Mouse (Mus musculus) stomach, postnatal 0 days (tissue): ENCODE measurements around the gene Tnik. TPM values are rescaled to one million over a fixed set of nuclear protein-coding genes. Genes with fewer than 3 reads are reported as not detected.

Experiments used
- ATAC-seq: fragments of 200-750 bp; cut with Nextera tagmentation; 2 replicates; pipeline ENCODE4 v1.8.0; 2017; ENCODE audit not compliant: low FRiP score, low TSS enrichment
- DNase-seq: peaks from one replicate; pipeline ENCODE4 v3.0.0-alpha.2; 2016; ENCODE audit warnings: low spot score
- H3K27ac ChIP-seq: fragments of 300-500 bp; sonication (generic); replicated peaks from 2 replicates; pipeline ENCODE4 v1.5.1; 2014; ENCODE audit warnings: mild to moderate bottlenecking, control low read depth
- H3K27me3 ChIP-seq: fragments of 300-500 bp; sonication (generic); 2 replicates; pipeline ENCODE4 v1.6.1; 2014; ENCODE audit warnings: low read length; ENCODE audit not compliant: control insufficient read depth, insufficient read depth
- H3K36me3 ChIP-seq: fragments of 300-500 bp; sonication (generic); 2 replicates; pipeline ENCODE4 v1.6.1; 2014; ENCODE audit warnings: low read length, mixed read lengths; ENCODE audit not compliant: control insufficient read depth, insufficient read depth
- H3K4me1 ChIP-seq: fragments of 300-500 bp; sonication (generic); replicated peaks from 2 replicates; pipeline ENCODE4 v1.6.1; 2014; ENCODE audit warnings: antibody characterized with exemption; ENCODE audit not compliant: control insufficient read depth, insufficient read depth
- H3K4me2 ChIP-seq: fragments of 300-500 bp; sonication (generic); replicated peaks from 2 replicates; pipeline ENCODE4 v1.6.1; 2014; ENCODE audit warnings: low read depth, mild to moderate bottlenecking, control low read depth, moderate library complexity
- H3K4me3 ChIP-seq: fragments of 300-500 bp; sonication (generic); 2 replicates; pipeline ENCODE4 v1.5.1; 2014; ENCODE audit warnings: low read depth, low read length, control low read depth
- H3K9ac ChIP-seq: fragments of 300-500 bp; sonication (generic); 2 replicates; pipeline ENCODE4 v1.6.1; 2014; ENCODE audit warnings: mild to moderate bottlenecking, low read length, control low read depth, mixed read lengths
- H3K9me3 ChIP-seq: fragments of 300-500 bp; sonication (generic); 2 replicates; pipeline ENCODE4 v1.6.1; 2016; ENCODE audit warnings: low read length; ENCODE audit not compliant: control insufficient read depth
- CTCF ChIP-seq: IDR thresholded peaks from 2 replicates; pipeline ENCODE4 v1.5.1; 2016; ENCODE audit warnings: antibody characterized with exemption, low read depth, mild to moderate bottlenecking, moderate library complexity
- EP300 ChIP-seq: optimal IDR thresholded peaks from 2 replicates; pipeline ENCODE3; 2016; ENCODE audit warnings: antibody characterized with exemption
- WGBS: fragments of 180-500 bp; shearing (Covaris S2); extraction: QIAGEN DNeasy Blood & Tissue Kit; methylation state at CpG from one replicate; pipeline ENCODE4 v1.1.7; 2014; 5-methylcytosine and 5-hydroxymethylcytosine counted together
- polyA plus RNA-seq: library from polyadenylated mRNA; unstranded; fragments of >200 nt; fragmentation: Nextera tagmentation; extraction: Ambion mirVana; gene quantifications from 2 replicates; pipeline ENCODE4 v1.2.1, GENCODE M21; 2015

Tnik gene
- polyA plus RNA-seq, 1 experiment from 2014 or later = 4.6 TPM

GRCm38 (mm10) chr3:28255711-28256110 is 7.3 kb upstream of the Tnik start:
- Histone ChIP-seq H3K9ac (no peak overlapping the region), H3K27me3 (no peaks in the 10 kb centered on the region), H3K9me3 (no peaks in the 10 kb centered on the region), H3K4me2 (no peak overlapping the region), H3K4me1 (no peaks in the 10 kb centered on the region), H3K36me3 (no peaks in the 10 kb centered on the region), H3K27ac (no peak overlapping the region), H3K4me3 (no peak overlapping the region)
- DNase-seq = no peak
- no peak for ATAC-seq
- WGBS = 88% methylated on average over 7 of the region's 7 CpGs
- TF ChIP-seq CTCF = no peak
- TF ChIP-seq EP300 = no peak

- Histone ChIP-seq H3K4me3 (peak overlapping the region; percentile 73), H3K9me3 (no peaks in the 10 kb centered on the region), H3K4me2 (peak overlapping the region; percentile 67), H3K27me3 (no peaks in the 10 kb centered on the region), H3K27ac (peak overlapping the region; percentile 85), H3K9ac (peak overlapping the region; percentile 54), H3K4me1 (no peaks in the 10 kb centered on the region), H3K36me3 (no peaks in the 10 kb centered on the region)
- WGBS = under 1% methylated on average over 33 of the region's 33 CpGs
- ATAC-seq = peak; percentile 81
- peak; percentile 63 for DNase-seq
- TF ChIP-seq CTCF (no peak), EP300 (no peak)
These were observed 528 bp upstream of the Tnik start for GRCm38 (mm10) chr3:28262371-28263001.

DNA sequence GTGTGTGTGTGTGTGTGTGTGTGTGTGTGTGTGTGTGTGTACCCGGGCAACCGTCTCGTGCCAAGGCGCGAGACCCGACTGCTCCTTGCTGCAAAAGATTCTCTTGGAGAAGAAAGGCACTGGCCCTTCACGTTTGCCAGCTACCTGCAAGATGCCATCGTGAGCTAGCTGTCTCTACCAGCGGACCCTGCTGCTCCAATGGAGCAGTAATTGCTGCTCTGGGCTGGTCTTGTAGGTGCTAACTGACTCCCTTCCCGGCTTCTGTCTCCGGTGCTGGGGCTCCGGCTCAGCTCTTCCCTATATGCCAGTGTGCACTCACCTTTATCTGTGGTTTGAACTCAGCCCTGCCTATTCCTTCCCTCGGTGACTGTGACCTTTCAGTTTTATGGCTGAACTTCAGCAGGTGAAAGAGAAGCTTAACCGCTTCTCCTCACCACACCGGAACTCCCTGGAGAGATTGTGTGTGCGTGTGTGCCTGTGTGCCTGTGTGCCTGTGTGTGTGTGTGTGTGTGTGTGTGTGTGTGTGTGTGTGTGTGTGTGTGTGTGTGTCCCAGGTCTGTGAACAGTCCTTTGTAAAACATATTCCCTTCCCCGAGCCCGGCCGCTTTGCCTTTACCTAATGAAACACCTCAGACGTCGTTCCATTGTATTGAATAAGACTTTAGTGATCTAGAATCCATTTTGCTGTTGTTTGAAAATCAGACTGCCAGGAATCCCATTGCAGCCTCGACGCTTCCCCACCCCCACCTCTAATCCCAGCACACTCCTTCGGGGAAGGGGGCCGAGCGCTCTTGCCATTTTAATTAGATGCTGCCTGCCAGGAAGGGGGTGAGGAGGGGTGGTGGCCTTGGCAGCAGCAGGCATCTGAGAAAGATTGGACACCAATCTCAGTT is 1.2 kb downstream of the Tnik start:
- Histone ChIP-seq H3K4me2 (peak overlapping the region; percentile 67), H3K9me3 (no peaks in the 10 kb centered on the region), H3K27me3 (no peaks in the 10 kb centered on the region), H3K27ac (peak overlapping the region; percentile 85), H3K4me3 (peak overlapping the region; percentile 73), H3K9ac (peak overlapping the region; percentile 54), H3K4me1 (no peaks in the 10 kb centered on the region), H3K36me3 (no peaks in the 10 kb centered on the region)
- WGBS = 8% methylated on average over 26 of the region's 26 CpGs
- TF ChIP-seq CTCF = no peak
- TF ChIP-seq EP300 = no peak
- peak; percentile 46 for DNase-seq
- ATAC-seq = peak; percentile 63; the same call in 1 of the 2 replicates

GRCm38 (mm10) chr3:28264841-28265150 is 1.8 kb downstream of the Tnik start:
- Histone ChIP-seq H3K4me1 (no peaks in the 10 kb centered on the region), H3K4me3 (peak overlapping the region; percentile 73), H3K4me2 (peak overlapping the region; percentile 67), H3K9me3 (no peaks in the 10 kb centered on the region), H3K9ac (peak overlapping the region; percentile 54), H3K27ac (no peak overlapping the region), H3K36me3 (no peaks in the 10 kb centered on the region), H3K27me3 (no peaks in the 10 kb centered on the region)
- no peak for DNase-seq
- TF ChIP-seq CTCF (no peak), EP300 (no peak)
- ATAC-seq = no peak
- 45% methylated on average over 5 of the region's 5 CpGs for WGBS

- DNase-seq (no peak), ATAC-seq (no peak)
- H3K4me2 ChIP-seq = peak overlapping the region; percentile 67
These were observed 2.2 kb downstream of the Tnik start for GRCm38 (mm10) chr3:28265183-28265582.

DNA sequence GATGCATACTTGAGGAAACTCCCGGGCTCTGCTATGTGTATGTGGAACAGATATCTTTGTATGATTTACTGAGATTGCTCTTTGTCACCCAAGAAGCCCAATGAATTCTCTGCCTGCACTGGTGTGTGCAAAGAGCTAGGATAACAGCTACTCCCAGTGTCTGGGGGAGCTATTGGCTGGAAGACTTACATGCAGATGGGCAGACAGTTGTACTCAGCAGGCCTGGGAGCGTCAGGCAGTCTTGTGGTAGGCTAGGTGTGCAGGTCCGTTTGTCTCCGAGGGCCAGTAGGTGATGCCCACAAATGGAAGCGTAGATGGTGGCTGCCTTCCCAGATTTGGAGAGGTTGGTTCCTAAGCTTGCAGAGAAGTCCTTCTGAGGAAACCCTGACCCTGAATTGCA is 2.6 kb downstream of the Tnik start:
- H3K27ac ChIP-seq = no peak overlapping the region
- TF ChIP-seq EP300 (no peak), CTCF (no peak)
- no peak for ATAC-seq
- DNase-seq = no peak
- no peaks in the 10 kb centered on the region for H3K4me1 ChIP-seq
- peak overlapping the region; percentile 67; the same call in 1 of the 2 replicates for H3K4me2 ChIP-seq
- H3K4me3 ChIP-seq = no peak overlapping the region
- 81% methylated on average over 5 of the region's 5 CpGs for WGBS
- no peaks in the 10 kb centered on the region for H3K9me3 ChIP-seq
- H3K9ac ChIP-seq = no peak overlapping the region
- no peaks in the 10 kb centered on the region for H3K36me3 ChIP-seq
- no peaks in the 10 kb centered on the region for H3K27me3 ChIP-seq

More at GRCm38 (mm10) chr3:28265183-28265582, 2.2 kb downstream of the Tnik start:
- Histone ChIP-seq H3K9ac (peak overlapping the region; percentile 54; the same call in 1 of the 2 replicates), H3K36me3 (no peaks in the 10 kb centered on the region), H3K9me3 (no peaks in the 10 kb centered on the region), H3K4me1 (no peaks in the 10 kb centered on the region), H3K27me3 (no peaks in the 10 kb centered on the region), H3K27ac (no peak overlapping the region), H3K4me3 (peak overlapping the region; percentile 73)
- 55% methylated on average over 4 of the region's 4 CpGs for WGBS
- TF ChIP-seq EP300 = no peak
- TF ChIP-seq CTCF = no peak
